Mouse (Mus musculus) liver, postnatal 0 days (tissue): Measurements from ENCODE around the gene Rffl.

Source experiments
- CTCF ChIP-seq: sonication (generic); IDR thresholded peaks from 2 replicates; pipeline ENCODE4 v1.5.1; 2016; ENCODE audit warnings: antibody characterized with exemption, low read depth
- EP300 ChIP-seq: IDR thresholded peaks from 2 replicates; pipeline ENCODE4 v1.6.1; 2016; ENCODE audit warnings: antibody characterized with exemption, low read depth, mild to moderate bottlenecking

GRCm38 (mm10) chr11:82855327-82855973, 15.6 kb downstream of the Rffl start:
- TF ChIP-seq CTCF (no peak), EP300 (peak; percentile 76)
